Mouse (Mus musculus) mouse embryonic stem cell (cell line): ENCODE data around the gene Rims4.

ENCODE experiments used
- in situ Hi-C, 2 experiments: fragments of 300-500 bp; cut with MboI; formaldehyde crosslinking; loops; 1 replicate in 1 of 2; 3 replicates in 1 of 2; pipeline ENCODE4 v1.14.3; 2019 to 2020; ENCODE audit warnings: low sequenced_read_pairs in 2 of 2, low pct_unique_long_range_greater_than_20kb in 1 of 2, mixed read lengths in 1 of 2; ENCODE audit not compliant: unreplicated experiment in 1 of 2

Rims4 gene

GRCm38 (mm10) chr2:163814739-163815465 lies 103.6 kb downstream of the Rims4 start:
- in situ Hi-C loops = no loop called here

DNA sequence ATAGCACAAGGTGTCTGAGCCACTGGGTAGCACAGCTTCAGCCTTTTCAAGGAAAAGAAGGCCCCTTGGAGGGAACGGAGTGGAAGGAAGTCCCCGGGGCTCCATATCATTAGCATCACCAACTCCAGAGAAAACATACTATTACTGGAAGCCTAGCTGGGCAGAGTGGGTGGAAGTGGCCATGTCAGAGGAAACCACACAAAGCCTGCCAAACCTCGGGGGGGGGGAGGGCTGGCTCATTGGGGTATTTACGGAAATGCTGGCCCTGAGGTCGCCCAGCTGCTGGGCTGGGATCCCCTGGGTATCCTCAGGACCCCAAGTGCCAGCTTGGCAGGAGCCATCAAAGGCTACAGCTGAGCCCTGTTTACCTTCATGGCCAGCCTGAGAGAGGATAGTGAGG lies 105.4 kb downstream of the Rims4 start:
- in situ Hi-C loops = no loop called here
